Mouse (Mus musculus) B cell, adult 2 months (primary cell): ENCODE data around the gene Ercc1.

ENCODE experiments used
- DNase-seq, 2 experiments: peaks; one replicate each; pipeline ENCODE4 v3.0.0; 2022

The Ercc1 gene

DNA sequence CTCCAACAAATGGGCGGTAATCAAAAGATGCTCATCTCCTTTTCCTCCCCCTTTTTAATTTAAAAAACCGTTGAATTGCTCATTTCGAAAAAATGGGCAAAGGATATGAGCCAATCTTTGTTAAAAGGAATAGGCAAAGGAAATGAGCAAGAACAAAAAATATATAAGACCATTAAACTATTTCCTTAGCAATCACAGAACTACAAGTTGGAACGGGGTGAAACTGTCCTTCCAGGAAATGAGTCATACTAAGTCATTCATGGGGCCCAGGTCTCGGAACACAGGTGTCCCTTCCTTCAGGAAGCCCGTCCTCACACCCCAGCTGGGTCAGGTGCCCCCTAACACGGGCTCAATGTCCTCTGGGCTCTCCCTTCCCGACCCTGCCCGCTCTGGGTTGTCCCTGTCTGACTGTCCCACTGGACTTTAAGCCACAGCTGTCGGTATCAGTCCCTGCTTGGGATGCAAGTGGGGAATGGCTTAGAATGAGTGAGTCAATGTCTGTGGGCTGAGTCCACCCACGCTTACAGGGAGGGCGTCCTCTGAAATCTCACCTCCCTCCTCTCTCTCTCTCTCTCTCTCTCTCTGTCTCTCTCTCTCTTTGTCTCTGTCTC, at the start of gene Ercc1:
TSS of gene Ercc1 (plus strand) at position 542 of the 611 bp plus-strand sequence.
- DNase-seq: peak; percentile 43 to 49

GRCm38 (mm10) chr7:19295503-19296185, 48.9 kb upstream of the Ercc1 start:
- peak; percentile 96 for DNase-seq

- peak in 1 of 2 experiments; percentile 29 for DNase-seq
Measured at GRCm38 (mm10) chr7:19297034-19297433, 47.5 kb upstream of the Ercc1 start.

GRCm38 (mm10) chr7:19297794-19298193, 46.8 kb upstream of the Ercc1 start:
- DNase-seq: no peak

DNA sequence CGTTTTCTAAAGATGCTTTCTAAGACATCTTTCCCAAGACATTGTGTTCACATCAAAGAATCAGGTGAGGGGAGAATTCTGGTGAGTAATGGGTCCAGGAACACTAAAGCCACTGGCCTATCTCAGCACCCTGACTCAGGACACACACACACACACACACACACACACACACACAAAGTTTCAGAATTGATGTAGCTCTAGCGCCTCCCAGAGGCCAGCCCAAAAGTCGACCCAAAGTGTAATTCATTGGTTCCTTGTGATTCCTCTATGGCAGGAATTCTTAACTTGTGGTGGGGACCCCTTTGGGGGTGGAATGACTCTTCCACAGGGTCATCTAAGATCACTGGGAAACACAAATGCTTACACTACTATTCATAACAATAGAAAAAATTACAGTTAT, 45.4 kb upstream of the Ercc1 start:
- DNase-seq: peak; percentile 68 to 70

DNA sequence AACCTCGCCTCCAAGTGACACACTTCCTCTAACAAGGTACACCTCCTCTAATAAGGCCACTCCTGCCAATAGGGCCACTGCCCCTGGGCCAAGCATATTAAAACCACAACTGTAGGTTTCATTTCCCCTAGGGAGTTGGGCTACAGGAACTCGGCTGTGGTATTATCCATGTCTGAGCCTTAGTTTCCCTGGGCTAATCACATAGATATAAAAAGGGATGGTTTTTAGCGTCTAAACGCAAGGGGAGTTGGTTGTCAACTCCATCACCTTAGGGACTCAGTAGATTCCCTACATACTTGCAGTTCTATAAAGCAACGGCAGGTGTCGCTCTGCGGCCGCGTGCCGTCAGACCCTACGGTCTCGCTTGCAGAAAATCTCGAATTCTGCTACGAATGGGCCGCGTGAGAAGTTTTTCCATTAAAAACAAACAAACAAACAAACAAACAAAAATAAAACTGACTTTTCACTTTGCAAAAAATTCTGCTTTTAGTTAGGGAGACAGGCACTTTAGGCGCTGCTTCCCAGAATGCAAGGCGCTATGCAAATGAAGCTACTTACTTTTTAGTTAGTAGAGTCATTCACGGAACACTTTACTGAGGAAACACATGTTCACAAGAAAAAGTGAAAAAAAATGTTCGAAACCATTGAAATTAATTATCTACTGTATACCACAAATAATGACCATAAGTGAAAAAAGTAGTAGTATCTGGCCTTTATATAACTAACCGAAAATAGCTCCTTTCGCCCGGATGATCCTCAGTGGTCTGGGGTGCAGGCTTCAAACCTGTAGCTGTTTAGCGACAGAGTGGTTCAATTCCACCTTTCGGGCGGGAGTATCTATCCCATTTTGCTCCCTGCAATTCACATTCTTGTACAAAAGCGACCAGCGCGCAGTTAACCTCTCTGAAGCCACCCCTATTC, 43.8 kb upstream of the Ercc1 start:
- peak; percentile 88 for DNase-seq

GRCm38 (mm10) chr7:19301461-19302263, 42.9 kb upstream of the Ercc1 start:
- peak; percentile 55 to 61 for DNase-seq

GRCm38 (mm10) chr7:19302264-19303045, 42.1 kb upstream of the Ercc1 start:
- DNase-seq: peak; percentile 36 to 61

DNA sequence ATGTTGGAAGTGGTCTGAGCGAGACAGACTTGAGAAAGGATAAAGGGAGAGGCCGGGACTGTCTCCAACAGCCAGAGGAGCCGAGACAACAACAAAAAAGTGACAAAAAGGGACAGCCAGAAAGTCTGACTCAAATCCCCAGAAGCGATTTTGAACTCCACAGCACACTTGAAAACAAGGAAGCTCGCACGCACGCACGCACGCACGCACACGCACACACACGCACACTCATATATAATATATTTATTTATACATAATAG, 41.6 kb upstream of the Ercc1 start:
- peak; percentile 38 to 40 for DNase-seq

GRCm38 (mm10) chr7:19303770-19304169, 40.8 kb upstream of the Ercc1 start:
- DNase-seq: peak; percentile 92 to 93

DNA sequence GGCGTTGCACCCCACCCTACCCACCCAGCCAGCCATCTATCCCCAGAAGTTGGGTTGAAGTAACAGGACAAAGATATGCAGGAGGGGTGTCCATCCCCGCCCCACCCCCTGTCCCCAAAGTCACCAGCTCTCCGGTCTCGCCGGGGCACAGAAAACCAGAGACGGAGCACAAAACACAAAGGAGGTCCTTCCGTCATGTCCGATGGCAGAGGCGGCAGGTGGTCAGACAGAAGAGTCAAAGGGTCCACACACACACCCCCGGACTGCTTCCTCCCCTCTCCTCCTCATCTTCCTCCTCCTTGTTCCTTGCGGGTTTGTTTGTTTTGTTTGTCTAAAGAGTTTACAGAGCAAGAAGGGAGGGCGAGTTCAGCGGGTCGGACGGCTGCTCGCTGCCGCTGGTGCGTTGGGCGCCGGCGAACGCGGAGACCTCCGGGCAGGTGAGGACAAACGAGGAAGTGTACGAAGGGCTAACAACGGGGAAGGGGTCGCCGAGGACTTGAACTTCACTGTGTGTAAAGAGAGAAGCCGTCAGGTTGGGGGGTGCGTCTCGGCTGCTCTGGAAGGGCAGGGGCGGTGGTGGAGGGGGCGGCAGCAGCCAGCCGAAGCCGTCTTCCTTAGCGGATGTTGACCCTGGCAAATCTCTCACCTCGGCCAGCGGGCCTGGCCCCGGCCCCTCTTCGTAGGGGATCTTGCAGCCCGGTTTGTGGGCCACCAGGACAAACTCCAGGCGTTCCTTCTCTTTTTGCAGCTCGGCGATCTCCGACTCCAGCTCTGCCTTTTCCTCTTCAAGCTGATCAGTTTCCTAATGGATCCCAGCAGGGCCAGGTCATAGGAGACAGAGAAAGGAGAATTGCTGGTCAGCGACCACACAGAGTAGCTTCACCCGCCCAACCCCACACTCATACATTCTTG, 39.8 kb upstream of the Ercc1 start:
- DNase-seq: peak; percentile 45 to 61

DNA sequence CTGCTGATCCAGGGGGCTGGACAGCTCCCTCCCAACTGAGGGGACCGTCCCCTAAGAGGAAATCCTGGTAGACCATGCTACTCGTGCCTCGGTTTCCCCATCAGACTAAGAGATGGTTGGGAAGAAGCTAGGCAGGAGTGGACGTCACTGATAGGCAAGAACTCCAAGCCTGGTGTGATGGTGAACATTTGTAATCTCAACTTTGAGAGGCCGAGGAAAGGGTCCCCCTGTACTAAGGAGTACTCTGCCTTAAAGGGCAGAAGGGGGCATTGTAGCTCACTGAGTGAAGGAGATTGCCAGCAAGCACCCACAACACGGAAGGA, 39.2 kb upstream of the Ercc1 start:
- DNase-seq: no peak

DNA sequence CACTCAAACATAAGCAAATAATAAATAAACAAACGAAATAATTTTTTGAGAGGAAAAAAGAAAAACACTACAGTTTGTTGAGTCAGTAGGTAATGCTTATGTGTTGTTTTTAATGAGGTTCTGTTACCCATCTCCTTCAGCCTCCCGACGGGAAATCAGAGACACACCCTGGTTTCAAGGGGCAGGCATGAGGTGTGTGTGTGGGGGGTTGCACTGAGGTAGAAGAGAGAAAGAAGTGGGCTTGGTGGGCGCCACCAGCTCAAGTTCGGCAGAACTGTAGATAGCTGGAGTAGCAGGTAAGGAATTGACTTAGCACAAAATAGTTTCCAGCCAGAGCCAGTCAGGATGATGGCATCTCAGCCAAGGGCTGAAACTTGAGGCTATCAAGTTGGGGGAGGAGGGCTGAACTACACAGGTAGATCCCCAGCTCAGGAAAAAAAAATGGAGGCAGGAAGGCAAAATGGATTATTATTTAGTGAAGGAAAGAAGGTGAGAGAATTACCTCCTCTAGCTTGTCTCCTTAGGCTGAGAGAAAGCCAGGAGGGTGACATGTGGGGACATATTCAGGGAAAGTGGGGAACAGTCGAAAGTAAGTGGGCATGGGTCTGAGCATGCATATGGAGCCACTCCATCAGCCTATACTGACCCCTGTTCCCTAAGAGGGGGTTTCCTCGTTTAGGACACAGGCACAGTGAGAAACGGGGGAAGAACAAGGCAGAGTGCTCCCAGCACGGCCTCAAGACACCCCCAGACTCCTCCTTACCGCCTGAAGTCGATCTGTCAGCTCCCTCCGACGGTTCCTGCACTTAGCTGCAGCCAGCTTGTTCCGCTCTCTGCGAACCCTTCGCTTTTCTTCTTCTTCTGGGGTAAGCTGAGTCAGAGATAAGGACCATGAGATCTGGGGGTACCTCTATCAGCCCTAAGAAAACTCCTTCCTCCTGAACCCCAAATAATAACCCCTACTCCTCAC, 38.5 kb upstream of the Ercc1 start:
- no peak for DNase-seq

DNA sequence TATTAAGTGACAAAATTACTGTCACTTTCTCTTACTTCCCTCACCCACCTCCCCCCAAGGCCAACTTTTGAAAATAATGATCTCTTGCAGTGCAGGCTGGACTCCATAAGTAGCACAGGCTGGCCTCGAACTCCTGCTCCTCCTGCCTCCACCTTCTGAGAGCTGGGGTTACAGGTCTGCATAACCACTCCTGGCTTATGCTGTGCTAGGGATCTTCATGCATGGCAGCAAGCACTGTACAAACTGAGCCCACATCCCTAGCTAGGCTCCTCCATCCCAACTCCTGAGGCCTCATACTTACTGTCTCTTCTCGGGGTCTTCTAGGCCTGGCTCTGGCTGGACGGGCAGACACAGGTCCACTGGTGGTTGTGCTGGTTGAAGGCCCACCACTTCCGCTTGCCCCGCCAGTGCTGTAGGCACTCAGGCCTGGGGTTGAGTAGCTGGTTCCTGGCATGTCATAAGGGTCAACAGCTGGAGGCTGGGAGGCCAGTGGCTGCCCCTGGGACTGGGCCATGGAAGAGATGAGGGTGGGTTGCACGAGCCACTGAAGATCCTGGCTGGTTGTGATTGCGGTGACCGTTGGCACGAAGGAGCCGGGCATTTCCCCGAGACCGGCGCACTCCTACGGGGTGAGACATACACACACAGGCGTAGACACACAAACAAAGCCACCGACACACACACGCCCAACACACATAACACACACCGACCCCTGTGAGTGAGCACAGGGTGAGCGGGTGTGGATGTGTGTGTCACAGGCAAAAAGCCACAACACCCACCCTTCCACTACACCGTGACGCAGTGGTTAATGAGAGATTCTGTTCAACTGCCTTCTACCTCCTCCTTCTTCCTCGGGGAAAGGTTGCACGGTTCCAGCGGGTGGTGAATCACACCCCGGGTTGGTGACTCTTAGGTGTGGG, 37.5 kb upstream of the Ercc1 start:
- peak; percentile 37 to 40 for DNase-seq

DNA sequence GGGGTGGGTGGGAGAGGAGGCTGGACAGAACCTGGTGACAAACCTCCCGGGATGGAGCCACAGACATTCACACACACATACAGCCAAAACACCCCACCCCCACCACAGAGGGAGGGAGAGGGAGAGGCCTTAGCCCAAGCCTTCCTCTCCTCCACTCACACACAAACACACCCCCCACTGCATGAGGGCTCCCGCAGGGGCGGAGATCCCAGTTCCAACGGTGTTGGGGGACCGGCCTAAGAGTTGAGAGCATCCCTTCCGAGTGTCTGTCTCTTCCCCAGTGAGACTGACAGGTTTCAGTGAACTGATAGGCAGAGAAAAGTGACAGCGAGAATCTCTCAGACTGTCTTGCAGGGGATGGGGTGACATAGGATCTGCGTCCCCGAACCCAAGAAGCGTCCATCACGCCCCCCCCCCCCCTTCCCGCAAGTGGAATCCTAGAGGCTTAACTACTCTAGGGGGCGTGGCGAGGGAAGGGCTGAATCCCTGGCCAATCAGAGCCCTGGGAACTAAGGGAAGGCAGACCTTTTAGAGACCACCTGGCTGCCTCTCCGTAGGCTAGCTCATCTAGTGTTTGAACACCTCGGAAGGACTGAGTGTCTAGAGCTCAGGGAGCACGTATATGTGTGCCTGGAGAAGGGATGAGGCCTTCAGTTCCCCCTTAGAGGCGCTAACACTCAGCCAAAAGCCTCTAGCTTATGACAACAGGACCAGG, 36.7 kb upstream of the Ercc1 start:
- DNase-seq: peak; percentile 52 to 67

- DNase-seq: peak; percentile 95 to 96
Measured at GRCm38 (mm10) chr7:19308454-19309277, 35.9 kb upstream of the Ercc1 start.

DNA sequence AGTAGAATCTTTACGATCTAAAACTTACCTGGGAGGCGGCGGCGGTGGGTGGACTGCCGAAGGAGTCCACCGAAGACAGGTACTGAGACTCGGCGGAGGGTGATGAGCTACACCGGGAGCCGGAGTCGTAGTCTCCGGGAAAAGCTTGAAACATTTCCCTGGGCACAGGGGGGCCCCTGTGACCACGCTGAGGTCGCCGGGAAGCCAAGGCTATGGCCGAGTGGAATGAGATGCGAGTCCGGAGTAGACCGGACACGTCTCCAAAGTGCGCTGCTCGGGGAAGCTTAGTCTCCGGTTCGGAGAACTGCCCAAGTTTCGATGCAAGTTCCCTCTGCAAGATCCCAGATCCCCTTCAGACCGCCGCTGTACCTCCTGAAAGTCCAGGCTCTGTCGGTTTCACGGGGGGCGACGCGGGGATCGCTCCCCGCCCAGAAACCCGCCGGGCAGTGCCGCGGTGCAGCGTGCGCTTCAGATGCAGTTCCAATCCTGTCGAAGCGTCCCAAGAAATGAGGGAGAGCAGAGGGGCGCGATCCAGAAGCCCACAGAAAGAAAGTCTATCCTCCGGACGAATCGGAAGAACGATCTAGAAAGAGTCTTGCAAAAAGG, 35.2 kb upstream of the Ercc1 start:
- DNase-seq: peak; percentile 37 to 54
